Mouse (Mus musculus): ENCODE measurements around the gene Nans.
A peak's percentile ranks its signal among the peaks of the same experiment; 100 is the strongest.

GRCm38 (mm10) chr4:46550406-46550805 lies 61.4 kb downstream of the Nans start:
- TF ChIP-seq ZC3H11A (IDR thresholded peaks at IDR 0.05; ENCODE audit: borderline replicate concordance, low read depth, low read length) (no peak), HCFC1 (IDR thresholded peaks at IDR 0.05; ENCODE audit: borderline replicate concordance, insufficient read depth, low read length) (no peak), ZNF384 (IDR thresholded peaks at IDR 0.05; ENCODE audit: low read depth, low read length) (no peak), CHD2 (IDR thresholded peaks at IDR 0.05; ENCODE audit: low read depth, low read length) (no peak), MAFK (IDR thresholded peaks at IDR 0.05; ENCODE audit: insufficient read depth, low read depth, low read length) (0 out of 2 replicates have a peak, but pooled peaks have one; percentile 45)

Measured in ES-E14 (cell line).